ENCODE assay signal across 17 mouse cellular contexts in genomic region chr13:54328954-54329490, GRCm38 (mm10). TPM values are rescaled to one million over a fixed set of nuclear protein-coding genes. Genes with fewer than 3 reads are reported as not detected.
A peak's percentile ranks its signal among the peaks of the same experiment; 100 is the strongest.
DNase-seq lines count a peak whose midpoint lies in the region; ATAC-seq and TF ChIP-seq lines count a peak whose summit lies in the region.
"Had no signal": no experiment of that assay in that cellular context is flagged by ENCODE, and none has a peak within 500 bp of the region (broad histone marks: within the 10 kb centered on the region; RNA-seq: fewer than 3 reads in every experiment).

No protein-coding gene starts in this region.

- H3K27me3 ChIP-seq in neural tube, embryonic 11.5 days (ENCODE audit: control insufficient read depth, insufficient read depth, low read length), result no peaks in the 10 kb centered on the region
- no peaks in the 10 kb centered on the region for H3K27me3 ChIP-seq in hindbrain, embryonic 10.5 days (ENCODE audit: insufficient read depth, poor library complexity, severe bottlenecking)
- H3K27me3 ChIP-seq in midbrain, embryonic 11.5 days (ENCODE audit: control insufficient read depth, insufficient read depth, low read length), result no peaks in the 10 kb centered on the region
- H3K27me3 ChIP-seq in lung, postnatal 0 days (replicated peaks; ENCODE audit: insufficient read depth, low read length), result no peaks in the 10 kb centered on the region
- H3K27me3 ChIP-seq: limb, embryonic 13.5 days had no signal

- no peaks in the 10 kb centered on the region for H3K36me3 ChIP-seq in neural tube, embryonic 11.5 days (ENCODE audit: control insufficient read depth, insufficient read depth, low read length)
- no peaks in the 10 kb centered on the region for H3K36me3 ChIP-seq in hindbrain, embryonic 10.5 days
- H3K36me3 ChIP-seq in midbrain, embryonic 11.5 days (ENCODE audit: control insufficient read depth, insufficient read depth, low read length), result no peaks in the 10 kb centered on the region
- no peaks in the 10 kb centered on the region for H3K36me3 ChIP-seq in lung, postnatal 0 days (ENCODE audit: insufficient read depth, low read length)
- H3K36me3 ChIP-seq: limb, embryonic 13.5 days had no signal

- TF ChIP-seq EP300 in lung, postnatal 0 days (IDR thresholded peaks at IDR 0.05), result no peak

- 24% methylated on average over 8 of the region's 8 CpGs for WGBS in neural tube, embryonic 11.5 days
- WGBS in hindbrain, embryonic 10.5 days, result 25% methylated on average over 8 of the region's 8 CpGs
- 13% methylated on average over 8 of the region's 8 CpGs for WGBS in midbrain, embryonic 11.5 days
- WGBS in lung, postnatal 0 days, result 60% methylated on average over 8 of the region's 8 CpGs

- TF ChIP-seq CTCF in lung, postnatal 0 days (IDR thresholded peaks at IDR 0.05), result no peak

- H3K9me3 ChIP-seq in neural tube, embryonic 11.5 days (ENCODE audit: control insufficient read depth, low read length), result no peaks in the 10 kb centered on the region
- no peaks in the 10 kb centered on the region for H3K9me3 ChIP-seq in hindbrain, embryonic 10.5 days
- H3K9me3 ChIP-seq in midbrain, embryonic 11.5 days (ENCODE audit: control insufficient read depth, low read length), result no peaks in the 10 kb centered on the region
- no peaks in the 10 kb centered on the region for H3K9me3 ChIP-seq in lung, postnatal 0 days (ENCODE audit: low read length)
- H3K9me3 ChIP-seq: limb, embryonic 13.5 days had no signal

- 0 out of 2 replicates have a peak, but pooled peaks have one; percentile 45 for ATAC-seq in neural tube, embryonic 11.5 days (ENCODE audit: insufficient read depth, low FRiP score, low TSS enrichment)
- 0 out of 2 replicates have a peak, but pooled peaks have one; percentile 43 for ATAC-seq in midbrain, embryonic 11.5 days (ENCODE audit: low FRiP score)
- no peak for ATAC-seq in lung, postnatal 0 days

- no peak overlapping the region for H3K4me3 ChIP-seq in neural tube, embryonic 11.5 days (ENCODE audit: low read depth, low read length)
- no peak overlapping the region for H3K4me3 ChIP-seq in hindbrain, embryonic 10.5 days
- H3K4me3 ChIP-seq in midbrain, embryonic 11.5 days (ENCODE audit: low read depth, low read length), result no peak overlapping the region
- no peak overlapping the region for H3K4me3 ChIP-seq in lung, postnatal 0 days (ENCODE audit: low read depth, low read length)
- H3K4me3 ChIP-seq: limb, embryonic 13.5 days had no signal

- peak overlapping the region; percentile 56; the same call in 1 of the 2 replicates for H3K27ac ChIP-seq in neural tube, embryonic 11.5 days (ENCODE audit: low read depth, low read length)
- H3K27ac ChIP-seq in hindbrain, embryonic 10.5 days, result peak overlapping the region; percentile 84
- peak overlapping the region; percentile 77 for H3K27ac ChIP-seq in midbrain, embryonic 11.5 days (ENCODE audit: low read depth, low read length)
- no peak overlapping the region for H3K27ac ChIP-seq in lung, postnatal 0 days (ENCODE audit: low read length)
- H3K27ac ChIP-seq: limb, embryonic 13.5 days had no signal

- peak overlapping the region; percentile 11; the same call in 1 of the 2 replicates for H3K9ac ChIP-seq in neural tube, embryonic 11.5 days (ENCODE audit: low read length)
- H3K9ac ChIP-seq in midbrain, embryonic 11.5 days (ENCODE audit: low read length), result no peak overlapping the region
- H3K9ac ChIP-seq in lung, postnatal 0 days (replicated peaks; ENCODE audit: low read depth), result no peak overlapping the region
- H3K9ac ChIP-seq: limb, embryonic 13.5 days had no signal

- DNase-seq in neural tube, embryonic 11.5 days (ENCODE audit: low spot score), result peak; percentile 37
- DNase-seq in neural tube, embryonic 10.5 days (ENCODE audit: extremely low spot score, low spot score), result no peak
- DNase-seq in hindbrain, embryonic 10.5 days (ENCODE audit: low spot score), result no peak
- DNase-seq in midbrain, embryonic 11.5 days (ENCODE audit: low spot score, missing footprints), result peak; percentile 93
- no peak for DNase-seq in ovary, postnatal 14 days (ENCODE audit: low spot score)
- DNase-seq in lung, adult 18-20 months, result no peak
- DNase-seq in lung, postnatal 0 days (ENCODE audit: low spot score), result no peak
- no peak for DNase-seq in right cerebral cortex, postnatal 14 days
- DNase-seq: adrenal gland, adult 2 months; cerebellum, postnatal 10 days; heart, adult 18-20 months; kidney, adult 18-20 months; layer of hippocampus, postnatal 36 days; lung, adult 2 months; spleen, adult 18-20 months; thymus, postnatal 25 days had no signal

- H3K4me1 ChIP-seq in neural tube, embryonic 11.5 days (ENCODE audit: control insufficient read depth, insufficient read depth, low read length), result peaks cover 21% of the 10 kb centered on the region
- H3K4me1 ChIP-seq in hindbrain, embryonic 10.5 days (replicated peaks), result peaks cover 84% of the 10 kb centered on the region
- peaks cover 53% of the 10 kb centered on the region for H3K4me1 ChIP-seq in midbrain, embryonic 11.5 days (ENCODE audit: control insufficient read depth, insufficient read depth, low read length)
- H3K4me1 ChIP-seq in lung, postnatal 0 days (ENCODE audit: insufficient read depth, low read depth, low read length), result no peaks in the 10 kb centered on the region

- no peak overlapping the region for H3K4me2 ChIP-seq in neural tube, embryonic 11.5 days (ENCODE audit: low read depth)
- H3K4me2 ChIP-seq in midbrain, embryonic 11.5 days, result no peak overlapping the region
- no peak overlapping the region for H3K4me2 ChIP-seq in lung, postnatal 0 days (replicated peaks; ENCODE audit: low read depth, low read length)
- H3K4me2 ChIP-seq: limb, embryonic 13.5 days had no signal

RNA-seq across cellular contexts. Expression of gene Cplx2, which starts 42.1 kb away (rescaled TPM):
- polyA plus RNA-seq in neural tube, embryonic 11.5 days (2014; fragmentation: Nextera tagmentation; extraction: Ambion mirVana), result 11.2 and 11.7 TPM in 2 replicates
- 6.7 and 10.2 TPM in 2 replicates for polyA plus RNA-seq in hindbrain, embryonic 10.5 days (2016; fragmentation: Nextera tagmentation; extraction: Ambion mirVana)
- polyA plus RNA-seq in midbrain, embryonic 11.5 days (2014; fragmentation: Nextera tagmentation; extraction: Ambion mirVana), result 14.7 and 14.8 TPM in 2 replicates
- polyA plus RNA-seq in lung, postnatal 0 days (2015; fragmentation: Nextera tagmentation; extraction: Ambion mirVana), result 3.0 and 3.1 TPM in 2 replicates

Comparison
In these comparisons a context has a peak if more than half of its experiments do, and no peak if none do; other contexts are left out.
1. DNase-seq: peak in neural tube, embryonic 11.5 days (single experiment) and midbrain, embryonic 11.5 days (single experiment); none in neural tube, embryonic 10.5 days (single experiment), hindbrain, embryonic 10.5 days (single experiment), ovary, postnatal 14 days (single experiment), lung, adult 18-20 months (0 of 2), lung, postnatal 0 days (single experiment) and right cerebral cortex, postnatal 14 days (single experiment).